Mouse (Mus musculus): ENCODE results near the gene Prex1.

The Prex1 gene

GRCm38 (mm10) chr2:166635521-166635920 is 78.1 kb downstream of the Prex1 start:
- no peak for DNase-seq (ENCODE audit: low spot score)

GRCm38 (mm10) chr2:166632571-166633361 is 80.9 kb downstream of the Prex1 start:
- no peak for DNase-seq (ENCODE audit: low spot score)

GRCm38 (mm10) chr2:166631621-166632171 is 81.9 kb downstream of the Prex1 start:
- no peak for DNase-seq (ENCODE audit: low spot score)

GRCm38 (mm10) chr2:166631189-166631588 is 82.4 kb downstream of the Prex1 start:
- DNase-seq (ENCODE audit: low spot score), result no peak

- no peak for DNase-seq (ENCODE audit: low spot score)
Observed at GRCm38 (mm10) chr2:166629941-166630674, 83.5 kb downstream of the Prex1 start.

- no peak for DNase-seq (ENCODE audit: low spot score)
Observed at GRCm38 (mm10) chr2:166627578-166627977, 86.1 kb downstream of the Prex1 start.

GRCm38 (mm10) chr2:166625219-166625618 is 88.4 kb downstream of the Prex1 start:
- DNase-seq (ENCODE audit: low spot score), result no peak

GRCm38 (mm10) chr2:166623081-166623567 is 90.5 kb downstream of the Prex1 start:
- no peak for DNase-seq (ENCODE audit: low spot score)

GRCm38 (mm10) chr2:166622590-166622989 is 91.0 kb downstream of the Prex1 start:
- DNase-seq (ENCODE audit: low spot score), result no peak

GRCm38 (mm10) chr2:166622079-166622478 is 91.6 kb downstream of the Prex1 start:
- no peak for DNase-seq (ENCODE audit: low spot score)

- DNase-seq (ENCODE audit: low spot score), result no peak
Observed at GRCm38 (mm10) chr2:166620529-166621466, 92.8 kb downstream of the Prex1 start.

- DNase-seq (ENCODE audit: low spot score), result no peak
Observed at GRCm38 (mm10) chr2:166619906-166620490, 93.6 kb downstream of the Prex1 start.

GRCm38 (mm10) chr2:166619270-166619669 is 94.4 kb downstream of the Prex1 start:
- no peak for DNase-seq (ENCODE audit: low spot score)

- DNase-seq (ENCODE audit: low spot score), result no peak
Observed at GRCm38 (mm10) chr2:166617706-166618105, 95.9 kb downstream of the Prex1 start.

- no peak for DNase-seq (ENCODE audit: low spot score)
Observed at GRCm38 (mm10) chr2:166615338-166616075, 98.1 kb downstream of the Prex1 start.

GRCm38 (mm10) chr2:166610271-166610670 is 103.4 kb downstream of the Prex1 start:
- no peak for DNase-seq (ENCODE audit: low spot score)

GRCm38 (mm10) chr2:166608509-166608908 is 105.1 kb downstream of the Prex1 start:
- no peak for DNase-seq (ENCODE audit: low spot score)

- no peak for DNase-seq (ENCODE audit: low spot score)
Observed at GRCm38 (mm10) chr2:166606481-166607245, 107.0 kb downstream of the Prex1 start.

GRCm38 (mm10) chr2:166606053-166606452 is 107.6 kb downstream of the Prex1 start:
- no peak for DNase-seq (ENCODE audit: low spot score)

All from urinary bladder, postnatal 10 days (tissue).